Mouse (Mus musculus) stomach, adult 2 months (tissue): ENCODE results near the gene Sdc1. TPM values are rescaled to one million over a fixed set of nuclear protein-coding genes. Genes with fewer than 3 reads are reported as not detected.

Experiments
- polyA plus RNA-seq: library from polyadenylated mRNA; depleted of rRNA; stranded (reverse); fragments of >200 nt; gene quantifications from 2 replicates; pipeline ENCODE4 v1.2.3, GENCODE M21; 2012; rRNA removed

The Sdc1 gene
- polyA plus RNA-seq, result 83.5 and 107 TPM in 2 replicates

GRCm38 (mm10) chr12:8770946-8771843 is at the start of gene Sdc1:
TSS of gene Sdc1 (plus strand) at chr12:8771323.

Other genes with a start within 250 kb of the Sdc1 start
- gene Slc7a15, start 172.3 kb upstream of the Sdc1 start, polyA plus RNA-seq, result 0.08 TPM in 1 of 2 replicates, not detected in the other
- 9.9 and 12.4 TPM in 2 replicates for gene Pum2, start 97.2 kb upstream of the Sdc1 start, polyA plus RNA-seq
- 51.6 and 63.2 TPM in 2 replicates for gene Laptm4a, start 150.3 kb downstream of the Sdc1 start, polyA plus RNA-seq
- gene Matn3, start 176.6 kb downstream of the Sdc1 start, polyA plus RNA-seq, result 0.03 and 0.04 TPM in 2 replicates
- 0.17 and 0.24 TPM in 2 replicates for gene Wdr35, start 202.6 kb downstream of the Sdc1 start, polyA plus RNA-seq